Mouse (Mus musculus): ENCODE measurements around the gene Gkn1. TPM values are rescaled to one million over a fixed set of nuclear protein-coding genes. Genes with fewer than 3 reads are reported as not detected.

Gene Gkn1
- total RNA-seq (2021): not detected
- long read RNA-seq, experiment 1: 0 reads
- long read RNA-seq, experiment 2: 0 reads

- no peak for DNase-seq (ENCODE audit: low spot score in 2 of 2)
Measured at GRCm38 (mm10) chr6:87350829-87351228, at the start of gene Gkn1. Gene Gkn1 (minus strand): TSS chr6:87350942.

GRCm38 (mm10) chr6:87399886-87400566, 49.3 kb upstream of the Gkn1 start:
- DNase-seq (ENCODE audit: low spot score in 2 of 2): no peak

GRCm38 (mm10) chr6:87399137-87399536, 48.4 kb upstream of the Gkn1 start:
- peak; percentile 66 to 82 for DNase-seq (ENCODE audit: low spot score in 2 of 2)

- DNase-seq (ENCODE audit: low spot score in 2 of 2): no peak
Measured at GRCm38 (mm10) chr6:87394783-87395182, 44.0 kb upstream of the Gkn1 start.

GRCm38 (mm10) chr6:87393466-87394205, 42.9 kb upstream of the Gkn1 start:
- no peak for DNase-seq (ENCODE audit: low spot score in 2 of 2)

- no peak for DNase-seq (ENCODE audit: low spot score in 2 of 2)
Measured at GRCm38 (mm10) chr6:87389455-87389989, 38.8 kb upstream of the Gkn1 start.

- DNase-seq (ENCODE audit: low spot score in 2 of 2): no peak
Measured at GRCm38 (mm10) chr6:87388877-87389276, 38.1 kb upstream of the Gkn1 start, which contains the start of gene Gkn3. Gene Gkn3 (minus strand): TSS chr6:87388935.

- no peak for DNase-seq (ENCODE audit: low spot score in 2 of 2)
Measured at GRCm38 (mm10) chr6:87386681-87387080, 35.9 kb upstream of the Gkn1 start.

- DNase-seq (ENCODE audit: low spot score in 2 of 2): peak; percentile 71 to 82
Measured at GRCm38 (mm10) chr6:87386203-87386602, 35.5 kb upstream of the Gkn1 start.

GRCm38 (mm10) chr6:87384761-87385160, 34.0 kb upstream of the Gkn1 start:
- no peak for DNase-seq (ENCODE audit: low spot score in 2 of 2)

- DNase-seq (ENCODE audit: low spot score in 2 of 2): peak in 1 of 2 experiments; percentile 16
Measured at GRCm38 (mm10) chr6:87383926-87384691, 33.4 kb upstream of the Gkn1 start.

- no peak for DNase-seq (ENCODE audit: low spot score in 2 of 2)
Measured at GRCm38 (mm10) chr6:87373057-87373456, 22.3 kb upstream of the Gkn1 start, which contains the start of gene Gkn2. Gene Gkn2 (plus strand): TSS chr6:87373357.

GRCm38 (mm10) chr6:87369223-87369622, 18.5 kb upstream of the Gkn1 start:
- no peak for DNase-seq (ENCODE audit: low spot score in 2 of 2)

- peak in 1 of 2 experiments; percentile 6 for DNase-seq (ENCODE audit: low spot score in 2 of 2)
Measured at GRCm38 (mm10) chr6:87354441-87354840, 3.7 kb upstream of the Gkn1 start.

GRCm38 (mm10) chr6:87335935-87336295, 14.8 kb downstream of the Gkn1 start:
- no peak for DNase-seq (ENCODE audit: low spot score in 2 of 2)

- DNase-seq (ENCODE audit: low spot score in 2 of 2): peak; percentile 46 to 68
Measured at GRCm38 (mm10) chr6:87335091-87335934, 15.4 kb downstream of the Gkn1 start, which contains the start of gene Antxr1. Gene Antxr1 (minus strand): TSS chr6:87335821.

GRCm38 (mm10) chr6:87334361-87335090, 16.2 kb downstream of the Gkn1 start:
- peak; percentile 19 to 36 for DNase-seq (ENCODE audit: low spot score in 2 of 2)

GRCm38 (mm10) chr6:87332380-87332779, 18.4 kb downstream of the Gkn1 start:
- DNase-seq (ENCODE audit: low spot score in 2 of 2): no peak

All from layer of hippocampus, postnatal 14 days (tissue).